Mouse (Mus musculus) embryonic facial prominence, embryonic 12.5 days (tissue): ENCODE data around the gene Glp2r. TPM values are rescaled to one million over a fixed set of nuclear protein-coding genes. Genes with fewer than 3 reads are reported as not detected.

ENCODE experiments used
- ATAC-seq: fragments of 200-750 bp; cut with Nextera tagmentation; 2 replicates; pipeline ENCODE4 v1.8.0; 2017; ENCODE audit not compliant: insufficient number of reproducible peaks, insufficient read depth, low FRiP score, low TSS enrichment
- H3K27ac ChIP-seq: fragments of 300-500 bp; sonication (generic); 2 replicates; pipeline ENCODE4 v1.5.1; 2016; ENCODE audit warnings: mild to moderate bottlenecking
- H3K27me3 ChIP-seq: fragments of 300-500 bp; sonication (generic); 2 replicates; pipeline ENCODE4 v1.6.1; 2016; ENCODE audit warnings: mild to moderate bottlenecking, moderate library complexity
- H3K36me3 ChIP-seq: fragments of 300-500 bp; sonication (generic); 2 replicates; pipeline ENCODE4 v1.6.1; 2016; ENCODE audit warnings: mild to moderate bottlenecking
- H3K4me1 ChIP-seq: fragments of 300-500 bp; sonication (generic); 2 replicates; pipeline ENCODE4 v1.6.1; 2016
- H3K4me2 ChIP-seq: fragments of 300-500 bp; sonication (generic); replicated peaks from 2 replicates; pipeline ENCODE4 v1.6.1; 2016; ENCODE audit warnings: mild to moderate bottlenecking, moderate library complexity
- H3K4me3 ChIP-seq: fragments of 300-500 bp; sonication (generic); 2 replicates; pipeline ENCODE4 v1.5.1; 2016; ENCODE audit warnings: mild to moderate bottlenecking
- H3K9ac ChIP-seq: fragments of 300-500 bp; sonication (generic); 2 replicates; pipeline ENCODE4 v1.6.1; 2016; ENCODE audit warnings: mild to moderate bottlenecking, moderate library complexity
- H3K9me3 ChIP-seq: fragments of 300-500 bp; sonication (generic); 2 replicates; pipeline ENCODE4 v1.6.1; 2016; ENCODE audit warnings: mild to moderate bottlenecking, moderate library complexity
- whole genome bisulfite sequencing: fragments of 180-500 bp; shearing (Covaris S2); methylation state at CpG from one replicate; pipeline ENCODE4 v1.1.7; 2016; 5-methylcytosine and 5-hydroxymethylcytosine counted together
- polyA plus RNA-seq: library from polyadenylated mRNA; unstranded; fragments of >200 nt; fragmentation: Nextera tagmentation; extraction: Ambion mirVana; gene quantifications from 2 replicates; pipeline ENCODE4 v1.2.1, GENCODE M21; 2016

Glp2r gene
- polyA plus RNA-seq, 1 experiment from 2014 or later = 0.08 TPM

DNA sequence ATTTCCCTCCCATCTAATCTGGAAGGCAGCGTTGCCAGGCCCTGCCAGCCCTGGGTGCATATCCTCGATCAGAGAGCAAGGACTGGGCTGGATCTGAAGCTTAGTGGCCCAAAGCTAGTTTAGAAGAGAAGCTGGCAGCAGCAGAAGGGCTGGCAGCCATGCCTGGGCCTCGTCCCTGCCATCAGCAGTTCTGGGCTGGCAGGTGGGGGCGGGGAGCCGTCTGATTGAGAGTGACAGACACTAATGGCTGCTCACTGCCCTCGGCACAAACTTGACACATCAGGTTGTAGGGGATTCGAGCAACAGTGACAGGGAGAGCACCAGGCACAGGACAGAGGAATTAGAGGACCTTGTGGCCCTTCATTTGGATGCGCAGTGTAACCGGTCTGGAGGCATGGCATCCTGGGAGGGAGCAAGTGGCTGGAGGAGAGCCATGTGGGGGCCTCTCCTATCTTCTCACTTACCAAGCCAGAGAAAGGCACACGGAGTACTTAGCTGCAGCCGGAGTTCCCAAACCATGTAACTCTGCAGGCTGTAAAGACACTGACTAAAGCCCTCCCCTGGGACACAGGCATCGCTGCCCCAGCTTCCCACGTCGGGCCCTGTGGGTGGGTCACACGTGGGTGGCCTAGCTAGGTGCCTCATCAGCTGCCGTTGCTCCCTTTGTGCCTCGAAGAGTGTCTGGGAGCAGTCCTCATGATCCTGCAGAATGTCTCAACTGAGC lies 115.6 kb downstream of the Glp2r start:
- 67% methylated on average over 17 of the region's 17 CpGs for WGBS
- no peak overlapping the region for H3K27ac ChIP-seq
- no peak for ATAC-seq
- H3K4me1 ChIP-seq = peaks cover 8% of the 10 kb centered on the region
- no peaks in the 10 kb centered on the region for H3K9me3 ChIP-seq
- no peaks in the 10 kb centered on the region for H3K36me3 ChIP-seq
- no peak overlapping the region for H3K4me3 ChIP-seq
- H3K27me3 ChIP-seq = no peaks in the 10 kb centered on the region
- H3K4me2 ChIP-seq = no peak overlapping the region
- H3K9ac ChIP-seq = no peak overlapping the region

GRCm38 (mm10) chr11:67654514-67654913 lies 116.4 kb downstream of the Glp2r start:
- H3K4me1 ChIP-seq = peaks cover 8% of the 10 kb centered on the region
- no peak overlapping the region for H3K4me2 ChIP-seq
- H3K27ac ChIP-seq = no peak overlapping the region
- WGBS = 83% methylated on average over 4 of the region's 4 CpGs
- no peaks in the 10 kb centered on the region for H3K9me3 ChIP-seq
- H3K36me3 ChIP-seq = no peaks in the 10 kb centered on the region
- H3K9ac ChIP-seq = no peak overlapping the region
- H3K27me3 ChIP-seq = no peaks in the 10 kb centered on the region
- H3K4me3 ChIP-seq = no peak overlapping the region
- ATAC-seq = no peak

GRCm38 (mm10) chr11:67653521-67654090 lies 117.3 kb downstream of the Glp2r start:
- 87% methylated on average over 9 of the region's 9 CpGs for WGBS
- ATAC-seq = no peak
- H3K4me2 ChIP-seq = no peak overlapping the region
- H3K4me1 ChIP-seq = peaks cover 8% of the 10 kb centered on the region
- no peaks in the 10 kb centered on the region for H3K9me3 ChIP-seq
- H3K9ac ChIP-seq = no peak overlapping the region
- no peaks in the 10 kb centered on the region for H3K27me3 ChIP-seq
- no peaks in the 10 kb centered on the region for H3K36me3 ChIP-seq
- no peak overlapping the region for H3K27ac ChIP-seq
- no peak overlapping the region for H3K4me3 ChIP-seq

DNA sequence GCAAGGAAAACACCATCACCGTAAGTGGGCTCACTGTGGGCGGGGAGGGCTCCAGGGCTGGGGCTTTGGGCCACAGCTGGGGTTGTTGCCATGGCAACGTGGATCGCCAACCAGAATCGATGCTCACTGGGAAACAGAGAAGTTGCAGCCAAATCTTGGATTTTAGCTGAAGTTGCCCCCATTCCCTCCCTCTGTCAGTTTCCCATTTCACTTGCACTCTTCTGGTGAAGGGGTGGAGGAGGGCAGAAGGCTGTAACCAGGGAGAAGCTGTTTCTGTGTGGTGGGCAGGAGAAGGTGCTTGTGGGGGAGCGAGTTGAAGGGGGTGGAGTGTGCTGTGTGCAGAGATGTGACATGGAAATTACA lies 118.1 kb downstream of the Glp2r start:
- no peak for ATAC-seq
- Histone ChIP-seq H3K9me3 (no peaks in the 10 kb centered on the region), H3K4me1 (peaks cover 8% of the 10 kb centered on the region), H3K9ac (no peak overlapping the region), H3K4me2 (peak overlapping the region; percentile 27), H3K36me3 (no peaks in the 10 kb centered on the region), H3K27ac (no peak overlapping the region), H3K27me3 (no peaks in the 10 kb centered on the region), H3K4me3 (no peak overlapping the region)
- 35% methylated on average over 6 of the region's 6 CpGs for WGBS

GRCm38 (mm10) chr11:67652194-67652892 lies 118.6 kb downstream of the Glp2r start:
- Histone ChIP-seq H3K4me3 (no peak overlapping the region), H3K36me3 (no peaks in the 10 kb centered on the region), H3K4me1 (peaks cover 8% of the 10 kb centered on the region), H3K4me2 (peak overlapping the region; percentile 27), H3K27ac (no peak overlapping the region), H3K9me3 (no peaks in the 10 kb centered on the region), H3K27me3 (no peaks in the 10 kb centered on the region), H3K9ac (no peak overlapping the region)
- no peak for ATAC-seq
- 16% methylated on average over 14 of the region's 14 CpGs for WGBS

- H3K4me2 ChIP-seq = no peak overlapping the region
- H3K9me3 ChIP-seq = no peaks in the 10 kb centered on the region
- WGBS = 77% methylated on average over 6 of the region's 6 CpGs
- H3K27me3 ChIP-seq = no peaks in the 10 kb centered on the region
- peaks cover 8% of the 10 kb centered on the region for H3K4me1 ChIP-seq
- no peak overlapping the region for H3K27ac ChIP-seq
- ATAC-seq = no peak
- H3K4me3 ChIP-seq = no peak overlapping the region
- H3K36me3 ChIP-seq = no peaks in the 10 kb centered on the region
- H3K9ac ChIP-seq = no peak overlapping the region
Measured at GRCm38 (mm10) chr11:67651731-67652130, 119.2 kb downstream of the Glp2r start.

GRCm38 (mm10) chr11:67649971-67650707 lies 120.8 kb downstream of the Glp2r start:
- H3K27ac ChIP-seq = no peak overlapping the region
- no peak overlapping the region for H3K4me2 ChIP-seq
- no peak overlapping the region for H3K9ac ChIP-seq
- H3K9me3 ChIP-seq = no peaks in the 10 kb centered on the region
- ATAC-seq = no peak
- peaks cover 8% of the 10 kb centered on the region for H3K4me1 ChIP-seq
- H3K36me3 ChIP-seq = no peaks in the 10 kb centered on the region
- WGBS = 55% methylated on average over 10 of the region's 10 CpGs
- H3K4me3 ChIP-seq = no peak overlapping the region
- no peaks in the 10 kb centered on the region for H3K27me3 ChIP-seq

- WGBS = 77% methylated on average over 11 of the region's 11 CpGs
- Histone ChIP-seq H3K4me1 (peaks cover 8% of the 10 kb centered on the region), H3K4me2 (no peak overlapping the region), H3K4me3 (no peak overlapping the region), H3K9ac (no peak overlapping the region), H3K27ac (no peak overlapping the region), H3K27me3 (no peaks in the 10 kb centered on the region), H3K36me3 (no peaks in the 10 kb centered on the region), H3K9me3 (no peaks in the 10 kb centered on the region)
- no peak for ATAC-seq
Measured at GRCm38 (mm10) chr11:67648651-67649407, 122.1 kb downstream of the Glp2r start.

DNA sequence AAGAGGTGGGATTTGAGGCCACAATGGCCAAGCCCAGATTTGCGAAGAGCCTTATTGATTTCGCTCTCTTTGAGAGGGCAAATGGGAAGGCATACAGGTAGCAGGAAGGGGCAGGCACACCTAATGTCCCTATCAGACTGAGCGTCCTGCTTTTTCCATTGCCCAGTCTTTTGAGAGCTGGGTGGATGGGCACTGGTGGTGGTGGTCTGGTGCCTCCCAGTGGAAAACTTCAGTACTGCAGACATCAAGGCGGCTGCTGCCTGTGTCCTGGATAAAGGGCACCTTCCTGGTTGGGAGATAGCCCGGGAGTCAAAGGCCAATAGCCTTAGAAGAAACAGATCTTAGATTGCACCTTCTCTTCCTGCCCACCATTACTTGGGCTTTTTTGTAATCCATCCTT lies 123.2 kb downstream of the Glp2r start:
- no peaks in the 10 kb centered on the region for H3K27me3 ChIP-seq
- no peak overlapping the region for H3K4me3 ChIP-seq
- ATAC-seq = no peak
- no peak overlapping the region for H3K27ac ChIP-seq
- no peak overlapping the region for H3K4me2 ChIP-seq
- H3K9me3 ChIP-seq = no peaks in the 10 kb centered on the region
- H3K9ac ChIP-seq = no peak overlapping the region
- H3K36me3 ChIP-seq = no peaks in the 10 kb centered on the region
- WGBS = 29% methylated on average over 5 of the region's 5 CpGs
- H3K4me1 ChIP-seq = peaks cover 3% of the 10 kb centered on the region

DNA sequence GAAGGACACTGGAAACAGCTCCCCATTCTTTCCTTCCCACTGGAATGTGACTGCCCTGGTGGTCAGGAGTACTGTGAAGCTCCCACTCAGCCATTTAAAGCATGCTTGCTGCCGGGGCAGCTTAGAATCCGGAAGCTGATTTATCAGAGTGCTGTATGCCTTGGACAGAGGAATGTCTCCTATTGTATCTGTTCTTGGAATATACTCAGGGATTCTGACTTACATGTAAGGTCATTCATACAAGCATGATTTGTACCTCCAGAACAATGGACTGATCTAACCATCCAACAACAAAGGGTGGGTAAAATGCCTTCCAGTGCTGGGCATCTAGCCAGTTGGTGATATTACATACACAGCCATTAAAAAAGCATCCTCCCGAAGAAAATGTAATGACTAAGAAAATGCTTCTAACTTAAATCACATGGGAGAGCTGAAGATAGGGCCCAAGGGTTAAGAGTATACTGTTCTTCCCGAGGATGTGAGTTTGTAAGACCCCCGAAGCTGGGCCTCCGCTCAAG lies 126.3 kb downstream of the Glp2r start:
- 90% methylated on average over 6 of the region's 6 CpGs for WGBS
- no peaks in the 10 kb centered on the region for H3K27me3 ChIP-seq
- H3K27ac ChIP-seq = no peak overlapping the region
- ATAC-seq = no peak
- no peaks in the 10 kb centered on the region for H3K9me3 ChIP-seq
- no peaks in the 10 kb centered on the region for H3K4me1 ChIP-seq
- no peak overlapping the region for H3K4me3 ChIP-seq
- H3K36me3 ChIP-seq = no peaks in the 10 kb centered on the region
- H3K4me2 ChIP-seq = no peak overlapping the region
- H3K9ac ChIP-seq = no peak overlapping the region

GRCm38 (mm10) chr11:67643465-67643864 lies 127.5 kb downstream of the Glp2r start:
- no peaks in the 10 kb centered on the region for H3K27me3 ChIP-seq
- ATAC-seq = no peak
- no peak overlapping the region for H3K27ac ChIP-seq
- no peaks in the 10 kb centered on the region for H3K9me3 ChIP-seq
- no peak overlapping the region for H3K4me2 ChIP-seq
- H3K4me1 ChIP-seq = no peaks in the 10 kb centered on the region
- 83% methylated on average over 3 of the region's 3 CpGs for WGBS
- no peak overlapping the region for H3K4me3 ChIP-seq
- H3K36me3 ChIP-seq = no peaks in the 10 kb centered on the region
- no peak overlapping the region for H3K9ac ChIP-seq
